Mouse (Mus musculus): ENCODE data around the gene 1700029P11Rik. TPM values are rescaled to one million over a fixed set of nuclear protein-coding genes. Genes with fewer than 3 reads are reported as not detected.

Gene 1700029P11Rik
- polyA plus RNA-seq, 1 experiment from 2014 or later, result not detected

DNA sequence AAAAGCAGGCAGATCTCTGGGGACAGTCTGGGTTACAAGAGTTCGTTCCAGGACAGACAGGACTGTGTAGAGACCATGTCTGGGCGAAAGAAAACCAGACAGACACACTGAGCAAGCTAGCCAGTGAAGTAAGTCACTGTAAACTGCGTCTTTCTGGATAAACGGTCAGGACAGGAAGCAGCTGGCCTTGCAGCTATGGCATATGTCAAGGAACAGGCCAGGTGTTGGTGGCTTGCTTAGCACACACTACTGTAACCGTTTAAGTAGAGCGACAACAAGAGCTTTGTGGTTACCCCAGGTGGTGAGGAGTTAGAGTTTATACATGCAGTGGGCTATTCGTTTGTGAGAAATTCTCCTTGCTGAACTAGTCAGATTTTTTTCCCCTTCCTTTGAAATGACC lies 47.4 kb downstream of the 1700029P11Rik start:
- H3K9ac ChIP-seq (ENCODE audit: low read length), result no peak overlapping the region
- H3K4me1 ChIP-seq (replicated peaks; ENCODE audit: control insufficient read depth, insufficient read depth), result no peaks in the 10 kb centered on the region
- H3K36me3 ChIP-seq (ENCODE audit: control insufficient read depth, insufficient read depth, low read length), result peaks cover 14% of the 10 kb centered on the region
- no peak overlapping the region for H3K4me2 ChIP-seq (replicated peaks; ENCODE audit: low read depth)
- H3K27me3 ChIP-seq (ENCODE audit: control insufficient read depth, insufficient read depth, low read length), result no peaks in the 10 kb centered on the region
- 73% methylated on average over 7 of the region's 7 CpGs for WGBS
- H3K4me3 ChIP-seq (ENCODE audit: low read depth, low read length), result no peak overlapping the region
- H3K9me3 ChIP-seq (ENCODE audit: control insufficient read depth, low read length), result no peaks in the 10 kb centered on the region
- no peak overlapping the region for H3K27ac ChIP-seq (replicated peaks)
- DNase-seq (ENCODE audit: low spot score), result no peak
- no peak for ATAC-seq (ENCODE audit: low FRiP score, low TSS enrichment)
- no peak for TF ChIP-seq CTCF (IDR thresholded peaks at IDR 0.05; ENCODE audit: low read depth)
- TF ChIP-seq EP300 (optimal IDR thresholded peaks at IDR 0.05), result no peak

Other genes with a start within 250 kb of the 1700029P11Rik start
- gene Zc3h7b, start 235.5 kb upstream of the 1700029P11Rik start, polyA plus RNA-seq (2015; fragmentation: Nextera tagmentation; extraction: Ambion mirVana), result 9.1 and 11.1 TPM in 2 replicates
- 39.0 and 40.2 TPM in 2 replicates for gene Rangap1, start 235.0 kb upstream of the 1700029P11Rik start, polyA plus RNA-seq (2015; fragmentation: Nextera tagmentation; extraction: Ambion mirVana)
- gene Tef, start 178.1 kb upstream of the 1700029P11Rik start, polyA plus RNA-seq (2015; fragmentation: Nextera tagmentation; extraction: Ambion mirVana), result 17.1 and 21.2 TPM in 2 replicates
- gene Tob2, start 121.7 kb upstream of the 1700029P11Rik start, polyA plus RNA-seq (2015; fragmentation: Nextera tagmentation; extraction: Ambion mirVana), result 18.8 and 20.5 TPM in 2 replicates
- 75.8 and 77.0 TPM in 2 replicates for gene Phf5a, start 108.6 kb upstream of the 1700029P11Rik start, polyA plus RNA-seq (2015; fragmentation: Nextera tagmentation; extraction: Ambion mirVana)
- 130 and 141 TPM in 2 replicates for gene Aco2, start 108.2 kb upstream of the 1700029P11Rik start, polyA plus RNA-seq (2015; fragmentation: Nextera tagmentation; extraction: Ambion mirVana)
- 65.6 and 66.4 TPM in 2 replicates for gene Polr3h, start 54.3 kb upstream of the 1700029P11Rik start, polyA plus RNA-seq (2015; fragmentation: Nextera tagmentation; extraction: Ambion mirVana)
- gene Csdc2, start 43.8 kb upstream of the 1700029P11Rik start, polyA plus RNA-seq (2015; fragmentation: Nextera tagmentation; extraction: Ambion mirVana), result 9.5 and 9.7 TPM in 2 replicates
- 32.2 and 35.8 TPM in 2 replicates for gene Pmm1, start 19.6 kb upstream of the 1700029P11Rik start, polyA plus RNA-seq (2015; fragmentation: Nextera tagmentation; extraction: Ambion mirVana)
- 30.4 and 31.2 TPM in 2 replicates for gene Xrcc6, start 7.3 kb downstream of the 1700029P11Rik start, polyA plus RNA-seq (2015; fragmentation: Nextera tagmentation; extraction: Ambion mirVana)
- 20.8 and 22.8 TPM in 2 replicates for gene Desi1, start 53.3 kb downstream of the 1700029P11Rik start, polyA plus RNA-seq (2015; fragmentation: Nextera tagmentation; extraction: Ambion mirVana)
- 130 and 133 TPM in 2 replicates for gene Snu13, start 67.1 kb downstream of the 1700029P11Rik start, polyA plus RNA-seq (2015; fragmentation: Nextera tagmentation; extraction: Ambion mirVana)
- gene 4930407I10Rik, start 78.6 kb downstream of the 1700029P11Rik start, polyA plus RNA-seq (2015; fragmentation: Nextera tagmentation; extraction: Ambion mirVana), result 0.04 TPM in 1 of 2 replicates, not detected in the other
- gene Mei1, start 89.5 kb downstream of the 1700029P11Rik start, polyA plus RNA-seq (2015; fragmentation: Nextera tagmentation; extraction: Ambion mirVana), result 0.02 and 0.04 TPM in 2 replicates
- 8.2 and 8.5 TPM in 2 replicates for gene Ccdc134, start 147.4 kb downstream of the 1700029P11Rik start, polyA plus RNA-seq (2015; fragmentation: Nextera tagmentation; extraction: Ambion mirVana)
- gene Srebf2, start 166.6 kb downstream of the 1700029P11Rik start, polyA plus RNA-seq (2015; fragmentation: Nextera tagmentation; extraction: Ambion mirVana), result 119 and 127 TPM in 2 replicates
- 0.06 and 0.23 TPM in 2 replicates for gene Shisa8, start 232.3 kb downstream of the 1700029P11Rik start, polyA plus RNA-seq (2015; fragmentation: Nextera tagmentation; extraction: Ambion mirVana)
- gene Tnfrsf13c, start 243.8 kb downstream of the 1700029P11Rik start, polyA plus RNA-seq (2015; fragmentation: Nextera tagmentation; extraction: Ambion mirVana), result not detected in 2 replicates

Measured in stomach, postnatal 0 days (tissue).